Mouse (Mus musculus) lung, postnatal 0 days (tissue): ENCODE results near the gene Olfr70.
A peak's percentile ranks its signal among the peaks of the same experiment; 100 is the strongest.

Source experiments
- CTCF ChIP-seq: IDR thresholded peaks from 2 replicates; pipeline ENCODE4 v1.5.1; 2016; ENCODE audit warnings: antibody characterized with exemption, mild to moderate bottlenecking
- EP300 ChIP-seq: IDR thresholded peaks from 2 replicates; pipeline ENCODE4 v1.6.1; 2016; ENCODE audit warnings: antibody characterized with exemption, mild to moderate bottlenecking, control low read depth

DNA sequence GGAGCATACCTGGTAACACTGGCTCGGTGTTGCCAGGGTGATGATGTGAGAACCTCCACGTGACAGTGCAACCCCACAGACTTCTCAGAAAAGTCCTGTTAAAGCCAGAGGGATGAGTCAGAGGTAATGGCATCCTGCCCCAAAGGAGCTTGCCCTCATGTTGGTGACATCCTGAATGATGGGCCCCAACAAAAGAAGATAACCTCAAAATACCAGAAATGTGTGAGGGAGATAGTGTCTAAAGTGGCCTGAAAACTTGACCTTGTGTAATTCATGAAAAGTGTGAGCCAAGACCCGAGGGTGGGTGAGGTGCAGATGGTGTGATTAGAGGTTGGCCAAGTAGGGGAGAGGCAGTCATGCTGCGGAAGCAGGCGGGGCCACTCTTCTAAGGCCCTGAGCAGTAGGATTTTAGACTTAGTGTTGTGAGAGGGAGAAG, 6.8 kb downstream of the Olfr70 start:
- TF ChIP-seq CTCF = no peak
- TF ChIP-seq EP300 = 0 out of 2 replicates have a peak, but pooled peaks have one; percentile 46
